Mouse (Mus musculus) fat pad, adult 2 months (tissue): ENCODE results near the gene Nbeal1.

Experiments
- DNase-seq: peaks from one replicate; pipeline ENCODE4 v3.0.0-alpha.2; 2011; ENCODE audit warnings: low read depth, low spot score; ENCODE audit errors: extremely low read depth

Gene Nbeal1

GRCm38 (mm10) chr1:60343630-60344455, 163.4 kb downstream of the Nbeal1 start:
- DNase-seq, result no peak

- DNase-seq, result no peak
These were observed 164.3 kb downstream of the Nbeal1 start for GRCm38 (mm10) chr1:60344670-60345069.

GRCm38 (mm10) chr1:60345712-60346111, 165.3 kb downstream of the Nbeal1 start:
- no peak for DNase-seq

GRCm38 (mm10) chr1:60352786-60353185, 172.4 kb downstream of the Nbeal1 start:
- no peak for DNase-seq

- DNase-seq, result no peak
These were observed 181.2 kb downstream of the Nbeal1 start for GRCm38 (mm10) chr1:60361626-60362025.

GRCm38 (mm10) chr1:60376556-60376955, 196.2 kb downstream of the Nbeal1 start:
- DNase-seq, result no peak

- no peak for DNase-seq
These were observed 201.5 kb downstream of the Nbeal1 start for GRCm38 (mm10) chr1:60381910-60382309.
